Mouse (Mus musculus): ENCODE results near the gene Cib2. TPM values are rescaled to one million over a fixed set of nuclear protein-coding genes. Genes with fewer than 3 reads are reported as not detected.

Cib2 gene
- total and polyA plus RNA-seq, 3 experiments, result 2.1 to 5.9 (median 2.1) TPM

DNA sequence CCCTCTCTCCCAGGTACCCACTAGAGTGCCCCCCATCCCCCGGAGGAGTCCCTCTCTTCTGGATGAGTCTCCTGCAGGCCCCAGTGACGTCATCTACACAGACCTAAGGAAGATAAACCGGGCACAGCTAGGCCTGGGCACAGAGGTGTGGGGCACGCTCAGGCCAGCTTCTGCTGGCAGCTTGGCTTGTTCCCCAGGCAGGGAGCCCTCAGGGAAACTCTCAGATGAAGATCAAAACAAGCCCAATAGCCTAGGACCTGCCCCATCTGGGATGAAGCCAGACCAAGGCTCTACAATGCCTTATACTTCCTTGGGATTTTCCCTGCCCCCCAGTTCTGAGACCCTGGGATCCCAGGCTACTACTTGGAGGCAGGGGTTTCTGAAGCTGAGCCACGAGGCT lies 19.2 kb downstream of the Cib2 start:
- no peak for TF ChIP-seq EP300 (IDR thresholded peaks at IDR 0.05; ENCODE audit: insufficient read depth, low read depth, low read length)
- TF ChIP-seq POLR2A (IDR thresholded peaks at IDR 0.05; ENCODE audit: insufficient read depth, low read depth, low read length), result no peak
- TF ChIP-seq CTCF (IDR thresholded peaks at IDR 0.05), result no peak
- 48% methylated on average over 5 of the region's 5 CpGs for WGBS
- no peaks in the 10 kb centered on the region for H3K36me3 ChIP-seq (ENCODE audit: control insufficient read depth, insufficient read depth, low read length)
- no peaks in the 10 kb centered on the region for H3K4me1 ChIP-seq (ENCODE audit: control insufficient read depth, insufficient read depth, low read length)
- H3K27me3 ChIP-seq (ENCODE audit: control insufficient read depth, insufficient read depth, low read length), result no peaks in the 10 kb centered on the region
- no peak overlapping the region for H3K27ac ChIP-seq
- H3K9ac ChIP-seq (ENCODE audit: low read depth, low read length), result no peak overlapping the region
- intact Hi-C loops (cut with DNase I), result no loop called here
- H3K79me2 ChIP-seq (replicated peaks; ENCODE audit: control insufficient read depth, insufficient read depth, low read length), result no peaks in the 10 kb centered on the region
- no peak overlapping the region for H3K4me3 ChIP-seq
- no peak for DNase-seq

DNA sequence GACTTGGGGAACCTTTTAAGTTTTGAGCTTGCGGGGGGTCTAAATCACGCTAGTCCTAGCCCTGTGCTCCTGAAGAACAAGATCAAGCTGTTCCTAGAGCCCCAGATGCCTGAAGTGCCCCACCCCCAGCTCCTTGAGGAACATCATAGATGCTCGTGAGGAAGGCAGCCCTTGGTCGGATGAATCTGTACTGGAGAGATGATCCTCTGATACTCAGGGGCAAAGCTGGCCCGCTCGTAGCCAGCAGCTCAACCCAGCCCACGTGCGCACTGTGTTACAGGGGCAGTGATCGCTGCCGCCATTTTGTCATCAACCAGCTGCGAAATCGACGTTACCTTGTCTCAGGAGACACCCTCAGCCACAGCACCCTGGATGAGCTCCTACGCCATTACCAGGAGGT lies 21.3 kb downstream of the Cib2 start, which contains the start of gene Sh2d7:
Sh2d7 (plus strand) TSS at position 301 of the 400 bp plus-strand sequence.
- TF ChIP-seq CTCF (IDR thresholded peaks at IDR 0.05), result no peak
- TF ChIP-seq POLR2A (IDR thresholded peaks at IDR 0.05; ENCODE audit: insufficient read depth, low read depth, low read length), result no peak
- no peak for TF ChIP-seq EP300 (IDR thresholded peaks at IDR 0.05; ENCODE audit: insufficient read depth, low read depth, low read length)
- Histone ChIP-seq H3K4me3 (no peak within 1 kb of the TSS), H3K36me3 (ENCODE audit: control insufficient read depth, insufficient read depth, low read length) (no peaks in the 10 kb centered on the region), H3K79me2 (replicated peaks; ENCODE audit: control insufficient read depth, insufficient read depth, low read length) (no peaks in the 10 kb centered on the region), H3K27me3 (ENCODE audit: control insufficient read depth, insufficient read depth, low read length) (no peaks in the 10 kb centered on the region), H3K4me1 (ENCODE audit: control insufficient read depth, insufficient read depth, low read length) (no peaks in the 10 kb centered on the region), H3K9ac (ENCODE audit: low read depth, low read length) (no peak within 1 kb of the TSS), H3K27ac (no peak within 1 kb of the TSS)
- WGBS, result 92% methylated on average over 14 of the region's 14 CpGs
- intact Hi-C loops (cut with DNase I), result no loop called here
- no peak for DNase-seq

DNA sequence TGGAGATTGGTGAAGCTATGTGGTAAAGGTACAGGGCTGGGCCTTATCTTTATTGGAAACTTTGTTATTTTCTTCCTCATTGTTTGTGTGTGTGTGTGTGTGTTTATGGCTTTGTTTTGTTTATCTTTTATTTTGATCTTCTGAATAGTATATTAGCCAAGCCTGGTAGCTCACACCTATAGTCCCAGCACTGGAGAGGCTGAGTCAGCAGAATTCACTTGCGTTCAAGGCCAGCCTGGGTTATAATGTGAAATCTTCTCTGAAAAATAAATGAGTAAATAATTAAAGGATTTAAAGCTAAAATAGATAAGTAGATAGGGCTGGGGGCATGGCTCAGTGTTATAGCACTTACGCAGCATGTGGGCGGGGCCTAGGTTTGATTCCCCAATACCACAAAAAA lies 21.8 kb downstream of the Cib2 start:
- no peak overlapping the region for H3K27ac ChIP-seq
- no peaks in the 10 kb centered on the region for H3K79me2 ChIP-seq (replicated peaks; ENCODE audit: control insufficient read depth, insufficient read depth, low read length)
- H3K27me3 ChIP-seq (ENCODE audit: control insufficient read depth, insufficient read depth, low read length), result no peaks in the 10 kb centered on the region
- no peak for DNase-seq
- H3K4me1 ChIP-seq (ENCODE audit: control insufficient read depth, insufficient read depth, low read length), result no peaks in the 10 kb centered on the region
- no peaks in the 10 kb centered on the region for H3K36me3 ChIP-seq (ENCODE audit: control insufficient read depth, insufficient read depth, low read length)
- TF ChIP-seq CTCF (IDR thresholded peaks at IDR 0.05) (no peak), EP300 (IDR thresholded peaks at IDR 0.05; ENCODE audit: insufficient read depth, low read depth, low read length) (no peak), POLR2A (IDR thresholded peaks at IDR 0.05; ENCODE audit: insufficient read depth, low read depth, low read length) (no peak)
- 98% methylated on average over 3 of the region's 3 CpGs for WGBS
- H3K9ac ChIP-seq (ENCODE audit: low read depth, low read length), result no peak overlapping the region
- no peak overlapping the region for H3K4me3 ChIP-seq
- intact Hi-C loops (cut with DNase I), result no loop called here

DNA sequence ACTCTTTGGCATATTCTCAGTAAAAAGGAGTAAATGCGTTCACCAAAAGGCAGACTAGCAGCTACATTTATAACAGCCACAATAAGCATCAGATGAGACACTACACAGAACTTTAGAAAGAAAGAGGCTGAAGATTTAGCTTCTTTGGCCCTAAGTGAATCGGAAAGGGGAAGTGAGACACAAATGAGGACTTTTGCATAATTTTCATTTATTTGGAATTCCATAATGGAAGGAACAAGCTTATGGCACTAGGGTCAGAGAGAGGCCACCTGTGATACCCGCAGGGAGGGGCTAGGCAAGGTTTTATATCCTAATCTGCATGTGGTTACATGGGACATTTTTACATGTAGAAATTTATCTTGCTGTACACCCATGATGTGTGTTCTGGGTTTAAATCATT lies 22.5 kb downstream of the Cib2 start:
- no peak overlapping the region for H3K9ac ChIP-seq (ENCODE audit: low read depth, low read length)
- no peaks in the 10 kb centered on the region for H3K4me1 ChIP-seq (ENCODE audit: control insufficient read depth, insufficient read depth, low read length)
- intact Hi-C loops (cut with DNase I), result no loop called here
- WGBS, result 80% methylated on average over 3 of the region's 3 CpGs
- TF ChIP-seq CTCF (IDR thresholded peaks at IDR 0.05), result no peak
- no peak for TF ChIP-seq EP300 (IDR thresholded peaks at IDR 0.05; ENCODE audit: insufficient read depth, low read depth, low read length)
- no peak for TF ChIP-seq POLR2A (IDR thresholded peaks at IDR 0.05; ENCODE audit: insufficient read depth, low read depth, low read length)
- H3K79me2 ChIP-seq (replicated peaks; ENCODE audit: control insufficient read depth, insufficient read depth, low read length), result no peaks in the 10 kb centered on the region
- no peak overlapping the region for H3K4me3 ChIP-seq
- DNase-seq, result no peak
- no peaks in the 10 kb centered on the region for H3K27me3 ChIP-seq (ENCODE audit: control insufficient read depth, insufficient read depth, low read length)
- H3K27ac ChIP-seq, result no peak overlapping the region
- no peaks in the 10 kb centered on the region for H3K36me3 ChIP-seq (ENCODE audit: control insufficient read depth, insufficient read depth, low read length)

DNA sequence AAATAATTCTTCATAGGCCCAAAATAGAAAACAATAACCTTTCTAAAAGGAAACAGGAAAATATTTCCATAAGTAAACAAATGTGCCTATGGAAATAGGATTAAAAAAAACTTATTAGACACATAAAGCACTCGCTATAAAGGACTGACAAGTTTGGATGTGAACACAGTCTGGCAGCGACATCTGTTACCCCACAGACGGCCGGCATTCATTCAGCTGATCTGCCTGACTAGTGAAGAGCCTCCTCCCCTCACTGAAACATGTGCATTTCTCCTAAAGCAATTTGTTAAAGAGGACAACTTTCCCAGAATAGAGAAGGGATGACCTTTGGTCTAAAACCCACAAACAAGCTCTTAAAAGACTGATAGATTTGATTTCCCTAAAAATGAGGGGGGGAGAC lies 23.0 kb downstream of the Cib2 start:
- H3K9ac ChIP-seq (ENCODE audit: low read depth, low read length), result no peak overlapping the region
- intact Hi-C loops (cut with DNase I), result no loop called here
- H3K27ac ChIP-seq, result no peak overlapping the region
- TF ChIP-seq CTCF (IDR thresholded peaks at IDR 0.05), result no peak
- no peak for TF ChIP-seq POLR2A (IDR thresholded peaks at IDR 0.05; ENCODE audit: insufficient read depth, low read depth, low read length)
- TF ChIP-seq EP300 (IDR thresholded peaks at IDR 0.05; ENCODE audit: insufficient read depth, low read depth, low read length), result no peak
- 63% methylated on average over 4 of the region's 4 CpGs for WGBS
- H3K4me1 ChIP-seq (ENCODE audit: control insufficient read depth, insufficient read depth, low read length), result no peaks in the 10 kb centered on the region
- DNase-seq, result no peak
- no peaks in the 10 kb centered on the region for H3K27me3 ChIP-seq (ENCODE audit: control insufficient read depth, insufficient read depth, low read length)
- H3K36me3 ChIP-seq (ENCODE audit: control insufficient read depth, insufficient read depth, low read length), result no peaks in the 10 kb centered on the region
- H3K4me3 ChIP-seq, result no peak overlapping the region
- H3K79me2 ChIP-seq (replicated peaks; ENCODE audit: control insufficient read depth, insufficient read depth, low read length), result no peaks in the 10 kb centered on the region

DNA sequence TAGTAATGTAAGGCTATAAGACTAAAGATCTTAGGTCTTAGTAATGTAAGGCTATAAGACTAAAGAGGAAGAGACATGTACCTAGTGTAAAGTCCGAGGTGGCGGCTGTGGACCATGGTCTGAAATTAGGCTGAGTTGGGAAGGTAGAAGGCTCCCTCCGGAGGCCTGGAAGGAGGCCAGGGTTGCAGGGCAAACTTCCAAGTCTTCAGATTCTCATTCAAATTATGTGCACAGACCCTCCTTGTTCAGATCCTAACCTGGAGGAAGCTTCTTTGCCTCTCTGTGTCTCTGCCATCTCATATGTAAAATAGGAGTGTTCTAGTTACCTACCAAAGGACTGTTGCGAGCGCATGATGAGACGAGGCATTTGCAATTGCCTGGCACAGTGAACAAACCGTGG lies 23.8 kb downstream of the Cib2 start:
- Histone ChIP-seq H3K79me2 (replicated peaks; ENCODE audit: control insufficient read depth, insufficient read depth, low read length) (no peaks in the 10 kb centered on the region), H3K27ac (no peak overlapping the region), H3K4me3 (no peak overlapping the region), H3K4me1 (ENCODE audit: control insufficient read depth, insufficient read depth, low read length) (no peaks in the 10 kb centered on the region), H3K9ac (ENCODE audit: low read depth, low read length) (no peak overlapping the region), H3K36me3 (ENCODE audit: control insufficient read depth, insufficient read depth, low read length) (no peaks in the 10 kb centered on the region), H3K27me3 (ENCODE audit: control insufficient read depth, insufficient read depth, low read length) (no peaks in the 10 kb centered on the region)
- intact Hi-C loops (cut with DNase I), result no loop called here
- DNase-seq, result no peak
- 72% methylated on average over 7 of the region's 7 CpGs for WGBS
- TF ChIP-seq EP300 (IDR thresholded peaks at IDR 0.05; ENCODE audit: insufficient read depth, low read depth, low read length) (no peak), CTCF (IDR thresholded peaks at IDR 0.05) (no peak), POLR2A (IDR thresholded peaks at IDR 0.05; ENCODE audit: insufficient read depth, low read depth, low read length) (no peak)

Measured in heart, adult 2 months (tissue).